Mouse (Mus musculus): ENCODE results near the gene Ypel3. TPM values are rescaled to one million over a fixed set of nuclear protein-coding genes. Genes with fewer than 3 reads are reported as not detected.

Ypel3 gene
- total and polyA plus RNA-seq, 2 experiments from 2014 or later = 209 to 219 TPM

DNA sequence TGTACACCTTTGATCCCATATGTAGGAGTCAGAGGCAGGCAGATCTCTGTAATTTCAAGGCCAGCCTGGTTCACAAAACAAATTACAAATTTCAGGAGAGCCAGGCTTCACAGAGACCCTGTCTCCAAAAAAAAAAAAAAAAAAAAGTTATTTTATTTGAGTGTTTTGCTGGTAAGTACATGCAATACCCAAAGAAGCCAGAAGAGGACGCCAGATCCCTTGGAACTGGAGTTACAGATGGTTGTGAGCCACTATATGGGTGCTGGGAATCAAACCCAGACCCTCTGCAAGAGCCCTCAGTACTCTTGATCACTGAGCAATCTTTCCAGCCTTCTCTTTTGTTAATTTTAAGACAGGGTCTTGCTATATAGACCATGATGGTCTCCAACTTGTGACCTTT is 42.1 kb downstream of the Ypel3 start:
- Histone ChIP-seq H3K4me1 (ENCODE audit: insufficient read depth, low read length) (peaks cover 9% of the 10 kb centered on the region), H3K9me3 (ENCODE audit: low read length) (no peaks in the 10 kb centered on the region), H3K4me2 (ENCODE audit: low read depth, low read length, poor library complexity, severe bottlenecking) (no peak overlapping the region), H3K4me3 (ENCODE audit: low read depth, low read length) (no peak overlapping the region), H3K9ac (replicated peaks; ENCODE audit: low read length, poor library complexity, severe bottlenecking) (no peak overlapping the region), H3K27ac (ENCODE audit: low read depth, low read length) (no peak overlapping the region), H3K27me3 (ENCODE audit: insufficient read depth, low read length) (no peaks in the 10 kb centered on the region), H3K36me3 (ENCODE audit: insufficient read depth, low read length) (no peaks in the 10 kb centered on the region)
- TF ChIP-seq CTCF (IDR thresholded peaks at IDR 0.05) = peak; percentile 43
- WGBS = 32% methylated on average over 1 of the region's 1 CpGs
- DNase-seq (ENCODE audit: low spot score) (no peak), ATAC-seq (ENCODE audit: low FRiP score) (no peak)

DNA sequence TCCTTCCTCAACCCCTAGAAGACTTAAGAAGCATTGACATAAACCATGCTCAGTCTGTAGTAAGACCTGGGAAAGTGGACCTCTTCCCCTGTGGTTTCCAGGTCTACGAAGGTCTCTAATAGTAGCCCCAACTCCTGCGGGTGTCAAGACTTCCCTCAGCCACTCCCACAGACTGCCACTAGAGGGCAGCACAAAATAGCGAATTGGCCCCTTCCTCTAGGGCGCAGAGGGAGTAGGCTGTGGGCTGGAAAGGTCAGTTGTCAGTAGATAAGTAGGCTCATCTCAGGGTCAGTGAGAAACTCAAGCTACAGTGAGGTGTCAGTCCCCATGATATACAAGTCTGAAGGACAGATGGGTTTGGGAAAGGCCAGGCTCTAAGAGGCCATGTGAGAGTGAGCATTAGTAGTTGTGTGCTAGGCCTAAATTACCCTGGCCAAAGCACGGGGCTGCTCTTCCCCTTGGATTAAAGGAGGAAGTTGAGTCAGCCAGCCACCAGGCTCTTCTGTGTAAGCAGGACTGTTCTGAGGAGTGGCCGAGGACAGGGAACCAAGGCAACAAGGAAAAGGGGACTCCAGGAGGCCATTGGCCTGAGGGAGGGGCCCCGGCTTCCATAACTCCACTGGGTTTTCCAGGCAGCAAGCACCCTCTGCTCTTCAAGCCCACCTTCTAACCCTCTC is 45.2 kb downstream of the Ypel3 start:
- no peak for ATAC-seq (ENCODE audit: low FRiP score)
- H3K27me3 ChIP-seq (ENCODE audit: insufficient read depth, low read length) = no peaks in the 10 kb centered on the region
- WGBS = 23% methylated on average over 7 of the region's 7 CpGs

DNA sequence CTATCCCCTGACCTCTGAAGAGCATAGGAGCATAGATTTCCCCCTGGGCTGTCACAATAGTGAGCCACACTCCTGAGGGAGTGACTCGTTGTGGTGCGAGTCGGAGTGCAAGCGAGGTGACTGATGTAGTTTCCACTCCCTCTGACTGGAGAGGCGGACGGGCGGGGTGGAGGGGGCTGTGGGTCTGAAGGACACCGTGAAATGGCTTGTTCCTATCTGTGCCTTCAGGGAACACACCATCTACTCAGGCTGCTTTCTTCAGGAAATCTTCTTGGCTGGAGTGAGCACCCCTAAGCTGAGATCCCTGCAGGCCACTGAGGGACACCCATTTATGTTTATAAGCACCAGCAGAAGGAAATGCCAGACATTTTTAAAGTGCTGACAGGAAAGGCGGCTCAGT is 46.0 kb downstream of the Ypel3 start:
- Histone ChIP-seq H3K27ac (ENCODE audit: low read depth, low read length) (peak overlapping the region; percentile 83), H3K4me1 (ENCODE audit: insufficient read depth, low read length) (peaks cover 15% of the 10 kb centered on the region), H3K36me3 (ENCODE audit: insufficient read depth, low read length) (peaks cover 4% of the 10 kb centered on the region; the same call in 1 of the 2 replicates), H3K9ac (replicated peaks; ENCODE audit: low read length, poor library complexity, severe bottlenecking) (peak overlapping the region; percentile 87), H3K4me2 (ENCODE audit: low read depth, low read length, poor library complexity, severe bottlenecking) (peak overlapping the region; percentile 52), H3K27me3 (ENCODE audit: insufficient read depth, low read length) (no peaks in the 10 kb centered on the region), H3K4me3 (ENCODE audit: low read depth, low read length) (peak overlapping the region; percentile 75), H3K9me3 (ENCODE audit: low read length) (no peaks in the 10 kb centered on the region)
- WGBS = 8% methylated on average over 9 of the region's 9 CpGs
- DNase-seq (ENCODE audit: low spot score) (peak; percentile 17), ATAC-seq (ENCODE audit: low FRiP score) (peak; percentile 41; the same call in 1 of the 2 replicates)
- no peak for TF ChIP-seq CTCF (IDR thresholded peaks at IDR 0.05)

More for the DNA sequence above, 45.2 kb downstream of the Ypel3 start:
- Histone ChIP-seq H3K4me1 (ENCODE audit: insufficient read depth, low read length) (peaks cover 15% of the 10 kb centered on the region), H3K27ac (ENCODE audit: low read depth, low read length) (peak overlapping the region; percentile 83), H3K4me3 (ENCODE audit: low read depth, low read length) (peak overlapping the region; percentile 75), H3K9me3 (ENCODE audit: low read length) (no peaks in the 10 kb centered on the region), H3K9ac (replicated peaks; ENCODE audit: low read length, poor library complexity, severe bottlenecking) (peak overlapping the region; percentile 87), H3K4me2 (ENCODE audit: low read depth, low read length, poor library complexity, severe bottlenecking) (peak overlapping the region; percentile 52), H3K36me3 (ENCODE audit: insufficient read depth, low read length) (no peaks in the 10 kb centered on the region)
- peak; percentile 98 for TF ChIP-seq CTCF (IDR thresholded peaks at IDR 0.05)
- DNase-seq (ENCODE audit: low spot score) = peak; percentile 78

GRCm38 (mm10) chr7:126823202-126823711 is 46.5 kb downstream of the Ypel3 start:
- peak; percentile 73 for DNase-seq (ENCODE audit: low spot score)
- Histone ChIP-seq H3K4me3 (ENCODE audit: low read depth, low read length) (peak overlapping the region; percentile 75), H3K4me1 (ENCODE audit: insufficient read depth, low read length) (peaks cover 15% of the 10 kb centered on the region), H3K9me3 (ENCODE audit: low read length) (no peaks in the 10 kb centered on the region), H3K9ac (replicated peaks; ENCODE audit: low read length, poor library complexity, severe bottlenecking) (peak overlapping the region; percentile 87), H3K36me3 (ENCODE audit: insufficient read depth, low read length) (peaks cover 4% of the 10 kb centered on the region; the same call in 1 of the 2 replicates), H3K27ac (ENCODE audit: low read depth, low read length) (peak overlapping the region; percentile 83), H3K27me3 (ENCODE audit: insufficient read depth, low read length) (no peaks in the 10 kb centered on the region), H3K4me2 (ENCODE audit: low read depth, low read length, poor library complexity, severe bottlenecking) (peak overlapping the region; percentile 52)
- peak; percentile 75 for ATAC-seq (ENCODE audit: low FRiP score)
- TF ChIP-seq CTCF (IDR thresholded peaks at IDR 0.05) = no peak
- 2% methylated on average over 10 of the region's 19 CpGs for WGBS

DNA sequence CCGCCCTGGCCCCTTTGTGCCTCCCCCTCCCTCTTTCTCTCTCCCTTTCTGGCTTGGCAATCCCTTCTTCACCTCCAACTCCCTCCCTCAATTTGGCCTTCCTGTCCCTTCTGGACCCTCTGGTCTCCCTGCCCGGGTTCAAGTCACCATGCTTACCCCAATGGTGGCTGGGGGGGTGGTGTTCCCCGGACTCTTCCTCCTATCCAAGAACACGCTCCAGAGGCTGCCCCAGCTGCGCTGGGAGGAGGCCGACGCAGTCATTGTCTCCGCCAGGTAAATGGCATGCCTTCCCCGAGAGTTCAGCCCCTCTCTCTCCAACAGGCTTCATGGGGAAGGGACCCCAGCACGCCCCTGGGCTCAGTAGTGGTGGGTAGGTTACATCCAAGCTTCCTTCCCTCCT is 47.2 kb downstream of the Ypel3 start:
- Histone ChIP-seq H3K9me3 (ENCODE audit: low read length) (no peaks in the 10 kb centered on the region), H3K9ac (replicated peaks; ENCODE audit: low read length, poor library complexity, severe bottlenecking) (peak overlapping the region; percentile 87), H3K27me3 (ENCODE audit: insufficient read depth, low read length) (no peaks in the 10 kb centered on the region), H3K36me3 (ENCODE audit: insufficient read depth, low read length) (peaks cover 9% of the 10 kb centered on the region), H3K4me1 (ENCODE audit: insufficient read depth, low read length) (peaks cover 15% of the 10 kb centered on the region), H3K4me2 (ENCODE audit: low read depth, low read length, poor library complexity, severe bottlenecking) (peak overlapping the region; percentile 52), H3K27ac (ENCODE audit: low read depth, low read length) (peak overlapping the region; percentile 83), H3K4me3 (ENCODE audit: low read depth, low read length) (peak overlapping the region; percentile 75)
- no peak for ATAC-seq (ENCODE audit: low FRiP score)
- WGBS = 5% methylated on average over 10 of the region's 10 CpGs
- no peak for DNase-seq (ENCODE audit: low spot score)
- no peak for TF ChIP-seq CTCF (IDR thresholded peaks at IDR 0.05)

DNA sequence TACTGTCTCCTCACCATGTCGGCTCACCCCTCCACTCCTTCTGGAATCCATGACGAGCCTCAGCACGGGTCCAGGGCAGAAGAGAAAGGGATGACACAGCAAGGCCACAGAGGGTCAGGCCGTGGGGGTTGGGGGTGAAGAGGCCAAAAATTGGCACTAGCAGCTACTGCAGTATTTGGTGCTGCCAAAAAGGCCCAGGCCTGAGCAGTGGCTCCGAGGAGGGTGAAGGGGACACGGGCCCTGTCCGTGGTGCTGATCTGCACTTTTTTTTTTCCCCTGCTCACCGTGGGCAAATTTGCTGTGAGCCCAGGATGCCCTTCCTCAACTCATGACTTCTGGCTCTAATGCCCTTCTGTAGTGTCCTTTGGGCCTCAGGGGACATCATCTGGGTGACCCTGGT is 48.6 kb downstream of the Ypel3 start:
- no peak overlapping the region for H3K4me3 ChIP-seq (ENCODE audit: low read depth, low read length)
- no peak for ATAC-seq (ENCODE audit: low FRiP score)
- WGBS = 26% methylated on average over 8 of the region's 8 CpGs

More for the DNA sequence above, 48.6 kb downstream of the Ypel3 start:
- DNase-seq (ENCODE audit: low spot score) = no peak
- Histone ChIP-seq H3K4me2 (ENCODE audit: low read depth, low read length, poor library complexity, severe bottlenecking) (peak overlapping the region; percentile 52; the same call in 1 of the 2 replicates), H3K9me3 (ENCODE audit: low read length) (no peaks in the 10 kb centered on the region), H3K27me3 (ENCODE audit: insufficient read depth, low read length) (no peaks in the 10 kb centered on the region), H3K36me3 (ENCODE audit: insufficient read depth, low read length) (peaks cover 14% of the 10 kb centered on the region), H3K4me1 (ENCODE audit: insufficient read depth, low read length) (peaks cover 15% of the 10 kb centered on the region), H3K9ac (replicated peaks; ENCODE audit: low read length, poor library complexity, severe bottlenecking) (0 out of 2 replicates have a peak overlapping the region, but pooled peaks have one; percentile 13), H3K27ac (ENCODE audit: low read depth, low read length) (no peak overlapping the region)
- TF ChIP-seq CTCF (IDR thresholded peaks at IDR 0.05) = no peak
